Mouse (Mus musculus): ENCODE measurements at regions not wholly inside any gene's neighbourhood (a gene's known extent, or its start where the extent isn't known, plus 50 kb on each side); places are given as distances from the start of the nearest gene placed in this dataset.
"Not testable (repeated sequence)": the region's sequence is repeated elsewhere in the genome, so short reads cannot be mapped to it uniquely, and the experiment has no call there.

DNA sequence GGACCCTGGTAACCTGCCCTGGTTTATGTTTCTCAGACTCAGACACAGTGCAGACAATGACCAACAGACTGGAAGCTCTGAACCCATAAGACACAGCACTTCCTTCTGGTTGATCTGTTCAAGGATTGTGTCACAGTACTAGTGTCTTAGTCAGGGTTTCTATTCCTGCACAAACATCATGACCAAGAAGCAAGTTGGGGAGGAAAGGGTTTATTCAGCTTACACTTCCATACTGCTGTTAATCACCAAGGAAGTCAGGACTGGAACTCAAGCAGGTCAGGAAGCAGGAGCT lies 65.8 kb upstream of the Tbl1xr1 start:
- TF ChIP-seq CTCF (IDR thresholded peaks at IDR 0.05; ENCODE audit: borderline replicate concordance, insufficient read depth, low read depth, low read length); POLR2A (IDR thresholded peaks at IDR 0.05; ENCODE audit: borderline replicate concordance, insufficient read depth, low read length): not testable (repeated sequence)
